Mouse (Mus musculus): Measurements from ENCODE around the gene Cldnd1. TPM values are rescaled to one million over a fixed set of nuclear protein-coding genes. Genes with fewer than 3 reads are reported as not detected.

Cldnd1 gene
- total RNA-seq, 2 experiments from 2014 or later: 96.8 to 103 TPM

DNA sequence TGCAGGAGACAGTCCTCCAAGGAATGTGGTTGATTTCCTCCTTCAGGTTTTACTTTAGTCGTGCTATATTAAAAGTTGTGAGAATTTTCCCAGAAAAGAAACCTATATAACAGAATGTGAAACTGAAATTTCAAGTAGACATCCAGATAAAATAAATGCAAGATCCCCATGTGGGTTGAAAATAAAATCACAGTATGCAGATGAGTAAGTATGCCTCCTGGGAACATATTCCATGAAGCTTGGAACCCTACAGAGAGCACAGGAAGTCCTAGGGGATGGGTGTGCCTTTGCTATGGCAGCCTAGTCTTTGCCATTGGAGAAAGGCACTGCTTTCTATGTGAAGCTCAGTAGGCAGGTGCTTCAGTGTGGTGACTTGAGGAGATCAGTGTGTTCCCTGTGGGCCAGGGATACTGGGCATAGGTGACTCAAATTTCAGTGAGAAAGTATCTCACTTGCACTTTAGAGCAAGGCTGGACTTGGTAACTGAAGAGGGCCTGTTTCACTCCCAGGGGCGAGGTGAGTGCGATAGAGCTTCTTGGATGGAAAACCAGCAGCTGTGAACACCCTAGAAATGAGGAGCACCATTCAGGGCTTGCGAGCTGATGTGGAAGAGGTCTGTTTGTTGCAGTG, 20.3 kb upstream of the Cldnd1 start:
- intact Hi-C loops (cut with DNase I): no loop called here
- DNase-seq (ENCODE audit: low spot score in 2 of 2): peak in 1 of 2 experiments; percentile 80

DNA sequence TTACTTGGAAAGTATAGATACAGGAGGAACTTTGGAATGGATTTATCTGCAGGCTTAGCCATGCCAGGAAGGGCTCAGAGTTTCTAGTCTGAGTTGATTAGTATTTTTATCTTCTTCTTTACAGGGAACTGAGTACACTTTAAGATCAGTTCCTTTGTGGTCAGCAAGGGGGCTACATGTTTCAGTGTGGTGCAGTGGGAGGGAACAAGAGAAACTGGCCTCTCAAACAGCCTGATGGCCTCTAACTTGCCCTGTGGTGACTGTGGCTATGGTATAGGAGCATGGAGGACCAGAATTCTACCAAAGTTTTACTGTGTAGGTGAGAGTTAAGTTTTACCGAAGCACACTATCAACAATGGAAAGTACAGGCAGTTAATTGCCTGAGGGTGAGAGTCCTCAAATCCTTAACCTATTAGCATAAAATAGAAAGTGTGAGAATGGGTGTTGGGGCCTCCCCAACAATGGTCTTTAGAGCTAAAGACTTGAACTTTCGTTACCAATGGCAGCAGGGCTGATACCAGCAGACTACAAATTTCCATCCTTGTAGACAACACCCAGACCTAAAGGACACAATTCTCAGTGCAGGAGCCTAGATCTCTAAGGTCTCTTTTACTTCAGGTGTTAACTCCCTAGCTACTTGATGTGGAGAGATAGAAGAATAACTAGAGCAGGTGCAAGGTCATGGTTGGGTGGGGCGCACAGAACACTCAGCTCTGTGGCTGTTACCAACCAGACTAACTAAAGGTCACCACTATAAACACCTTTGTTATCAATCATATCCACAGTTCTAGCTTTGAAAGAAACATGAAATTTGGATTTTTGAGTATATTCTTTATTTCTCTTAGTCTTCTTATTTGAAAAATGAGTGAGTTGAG, 18.9 kb upstream of the Cldnd1 start:
- DNase-seq (ENCODE audit: low spot score in 2 of 2): no peak
- intact Hi-C loops (cut with DNase I): no loop called here

DNA sequence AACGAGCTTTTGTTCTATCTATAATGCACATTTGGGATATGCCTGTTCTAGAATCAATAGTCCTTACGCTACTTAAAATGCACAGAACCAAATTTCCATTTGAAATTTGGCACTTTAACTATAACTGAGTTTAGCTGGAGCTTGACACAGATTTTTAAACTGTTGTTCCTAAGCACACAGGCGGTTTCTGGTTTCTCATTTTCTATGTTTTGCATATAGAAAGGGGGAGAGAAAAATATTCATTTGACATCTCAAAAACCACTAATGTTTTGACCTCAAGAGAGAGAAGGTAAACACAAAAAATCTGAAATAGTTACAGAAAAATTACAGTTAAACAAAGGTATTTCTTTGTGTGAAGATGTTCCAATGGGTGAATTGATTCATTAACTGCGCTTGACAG, 18.2 kb upstream of the Cldnd1 start:
- intact Hi-C loops (cut with DNase I): no loop called here
- no peak for DNase-seq (ENCODE audit: low spot score in 2 of 2)

DNA sequence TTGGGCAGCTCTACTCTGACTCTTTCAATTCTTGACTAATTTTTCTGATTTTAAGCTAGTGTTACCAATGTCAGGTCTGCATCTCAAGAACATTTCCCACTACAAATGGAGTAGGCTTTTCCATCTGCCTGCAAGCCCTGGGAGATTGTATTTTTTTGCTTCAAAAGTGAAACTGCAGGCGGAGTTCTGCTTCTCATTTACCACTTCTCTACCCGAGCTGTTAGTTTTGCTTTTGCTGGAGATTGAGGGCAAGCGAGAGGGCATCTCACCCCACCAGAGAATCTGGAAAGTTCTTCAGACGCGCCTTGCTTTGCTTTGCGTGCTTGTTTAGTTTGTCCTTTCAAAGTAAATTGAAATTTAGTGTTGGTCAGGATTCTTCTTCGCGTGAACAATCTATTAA, 15.5 kb upstream of the Cldnd1 start:
- intact Hi-C loops (cut with DNase I): no loop called here
- no peak for DNase-seq (ENCODE audit: low spot score in 2 of 2)

DNA sequence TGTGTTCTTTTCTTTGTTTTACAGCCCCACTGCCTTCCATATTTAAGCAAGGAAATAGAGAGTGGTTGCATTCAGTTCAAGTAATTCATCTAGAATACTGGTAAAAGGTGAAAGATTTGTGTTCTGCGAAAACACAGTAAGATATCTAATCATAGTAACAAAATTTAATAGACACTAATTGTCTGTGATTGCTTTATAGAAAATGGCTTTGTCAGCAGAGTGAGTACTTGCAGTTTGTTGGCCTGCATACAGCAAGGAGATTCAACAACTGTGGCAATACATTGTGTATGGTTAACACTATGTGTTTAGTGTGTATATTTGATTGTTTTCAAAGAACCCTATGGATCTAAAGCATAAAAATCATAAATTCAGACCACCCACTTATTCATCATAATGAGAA, 14.6 kb upstream of the Cldnd1 start:
- intact Hi-C loops (cut with DNase I): no loop called here
- DNase-seq (ENCODE audit: low spot score in 2 of 2): no peak

DNA sequence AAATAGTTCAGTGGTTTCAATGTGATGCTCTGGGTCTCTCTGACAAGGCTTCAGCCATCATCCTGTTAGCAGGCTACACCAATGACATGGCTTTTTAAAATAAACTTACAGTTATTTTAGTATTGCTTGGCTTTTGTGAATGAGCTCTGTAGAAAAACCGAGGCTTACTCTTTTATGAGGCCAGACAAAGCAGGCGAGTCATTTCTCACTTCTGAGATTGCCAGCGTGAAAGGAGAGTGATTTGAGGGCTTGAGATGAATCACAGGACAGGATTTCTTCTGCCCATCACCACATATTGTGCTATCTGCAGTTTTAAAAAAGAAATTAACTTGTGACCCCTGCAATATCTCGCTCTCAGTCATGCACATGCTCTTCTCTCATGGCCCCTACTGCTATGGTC, 12.7 kb upstream of the Cldnd1 start:
- DNase-seq (ENCODE audit: low spot score in 2 of 2): peak in 1 of 2 experiments; percentile 54
- intact Hi-C loops (cut with DNase I): no loop called here

DNA sequence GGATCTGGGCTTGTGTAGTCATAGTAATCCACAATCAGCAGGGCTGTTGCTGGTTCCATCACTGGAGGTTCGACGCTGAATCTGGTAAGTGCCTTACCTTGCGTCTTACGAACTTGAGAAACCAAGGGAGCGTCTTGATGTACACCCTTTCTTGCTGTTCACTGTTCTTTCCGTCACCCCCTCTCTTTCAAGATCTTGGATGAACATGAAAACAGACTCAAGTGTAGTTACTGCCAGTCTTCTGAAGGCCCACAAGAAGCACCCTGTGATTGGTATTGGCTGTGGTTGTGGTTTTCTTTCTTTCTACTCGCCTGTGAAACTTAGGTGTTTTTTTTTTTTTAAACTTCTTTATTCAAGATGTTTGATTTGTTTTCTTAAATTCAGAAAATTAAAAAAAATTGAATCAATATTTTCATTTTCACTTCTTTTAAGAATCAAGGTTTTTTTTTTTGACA, 9.0 kb upstream of the Cldnd1 start, which contains the start of gene Gpr15:
Gene Gpr15, minus strand, starts transcription at position 405 of the 455 bp plus-strand sequence.
- intact Hi-C loops (cut with DNase I): no loop called here
- no peak for DNase-seq (ENCODE audit: low spot score in 2 of 2)

DNA sequence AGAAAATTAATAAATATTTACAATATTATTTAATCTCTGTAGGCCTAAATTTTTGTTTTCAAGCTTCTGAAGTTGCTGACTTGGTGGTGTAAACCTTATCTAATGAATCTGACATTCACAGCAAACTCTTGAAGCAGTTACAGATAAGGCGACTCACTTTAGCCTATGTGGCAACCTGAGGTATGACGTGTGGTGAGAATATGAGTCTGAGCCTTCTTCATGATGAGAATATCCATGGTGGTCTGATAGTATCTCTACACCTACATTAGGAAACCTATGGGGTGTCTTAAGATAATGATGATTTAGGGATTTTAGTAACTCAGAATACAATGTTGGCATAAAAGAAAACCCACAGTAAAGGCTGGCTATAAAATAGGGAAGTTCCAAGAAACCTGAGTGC, 5.4 kb upstream of the Cldnd1 start:
- intact Hi-C loops (cut with DNase I): no loop called here
- DNase-seq (ENCODE audit: low spot score in 2 of 2): no peak

DNA sequence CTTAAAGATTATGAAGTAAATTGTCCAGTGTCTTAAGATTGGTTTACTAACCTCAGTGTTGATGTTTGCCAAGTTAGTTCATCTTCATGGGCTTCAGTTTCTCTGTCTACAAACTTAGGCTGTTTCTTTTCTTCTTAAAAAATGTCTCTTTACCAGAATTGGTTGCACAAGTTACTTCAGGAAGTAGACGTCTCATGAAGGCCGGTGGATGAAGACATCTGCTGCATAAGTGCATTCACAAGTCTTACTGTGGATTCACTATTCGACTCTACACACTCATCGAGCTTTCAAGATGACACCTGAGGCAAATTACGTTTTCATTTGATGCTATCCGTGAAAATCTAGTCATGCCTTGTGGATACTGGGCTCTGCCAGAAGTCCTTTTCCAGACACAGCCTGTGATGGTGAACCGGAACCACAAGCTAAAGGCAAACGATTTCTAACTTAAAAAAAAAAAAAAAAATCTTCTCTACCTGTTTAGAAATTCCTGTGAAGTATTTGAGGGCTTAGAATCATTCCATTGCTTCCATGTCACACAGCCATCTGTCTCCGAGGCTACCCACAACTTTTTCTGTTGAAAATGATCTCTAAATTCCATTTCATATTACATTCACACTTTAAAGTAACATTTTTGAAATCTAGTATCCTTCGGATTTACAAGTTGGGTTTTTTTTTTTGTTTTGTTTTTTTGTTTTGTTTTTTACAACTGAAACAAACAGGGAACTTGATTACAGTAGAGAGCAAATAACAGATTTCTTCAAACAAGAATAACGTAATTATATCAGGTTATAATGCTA, 832 bp upstream of the Cldnd1 start:
- DNase-seq (ENCODE audit: low spot score in 2 of 2): no peak
- intact Hi-C loops (cut with DNase I): no loop called here

DNA sequence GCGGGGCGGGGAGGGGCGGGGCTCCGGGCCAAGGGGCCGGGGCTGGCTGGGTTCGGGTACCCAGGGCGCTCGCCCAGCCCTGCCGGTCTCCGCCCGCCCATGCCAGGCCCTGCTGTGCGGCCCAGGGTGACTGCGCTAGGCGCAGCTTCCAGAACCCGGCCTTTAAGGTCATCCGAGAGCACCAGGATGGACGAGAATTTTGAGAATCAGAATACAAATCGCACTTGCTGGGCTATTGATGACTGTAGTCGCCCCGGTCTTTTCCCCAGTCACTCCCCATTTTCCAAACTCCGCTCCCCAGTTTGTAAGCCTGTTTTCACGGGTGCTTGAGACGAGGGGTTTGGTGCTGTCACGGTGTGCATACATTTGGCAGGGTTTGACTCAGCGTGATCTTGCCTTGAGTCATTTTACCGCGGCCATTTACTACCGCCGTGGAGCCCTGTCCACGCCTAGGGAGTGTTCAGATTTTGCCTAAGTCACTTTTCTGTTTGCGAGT, 514 bp downstream of the Cldnd1 start:
- DNase-seq (ENCODE audit: low spot score in 2 of 2): peak; percentile 53 to 62
- intact Hi-C loops (cut with DNase I): loop anchor here (1.0 kb wide), 1 partner anchor 58 kb away; the partner anchor contains the start of gene Cpox

DNA sequence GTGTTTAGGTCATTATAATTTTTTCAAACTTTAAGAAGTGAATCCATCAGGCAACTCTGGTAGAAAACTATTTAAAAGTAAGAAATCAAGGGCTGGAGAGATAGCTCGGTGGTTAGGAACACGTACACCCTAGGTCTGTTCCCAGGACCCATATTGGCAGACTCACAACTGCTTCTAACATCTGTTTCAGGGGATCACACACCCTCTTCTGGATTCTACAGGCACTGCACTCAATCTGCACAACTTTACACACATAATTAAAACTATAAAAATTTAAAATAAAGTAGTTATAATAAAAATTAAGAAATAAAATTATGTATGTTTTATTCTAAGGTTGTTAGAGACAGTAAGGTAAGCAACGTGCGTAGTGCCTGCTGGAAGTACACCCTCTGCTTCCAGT, 10.5 kb downstream of the Cldnd1 start:
- no peak for DNase-seq (ENCODE audit: low spot score in 2 of 2)
- intact Hi-C loops (cut with DNase I): no loop called here

DNA sequence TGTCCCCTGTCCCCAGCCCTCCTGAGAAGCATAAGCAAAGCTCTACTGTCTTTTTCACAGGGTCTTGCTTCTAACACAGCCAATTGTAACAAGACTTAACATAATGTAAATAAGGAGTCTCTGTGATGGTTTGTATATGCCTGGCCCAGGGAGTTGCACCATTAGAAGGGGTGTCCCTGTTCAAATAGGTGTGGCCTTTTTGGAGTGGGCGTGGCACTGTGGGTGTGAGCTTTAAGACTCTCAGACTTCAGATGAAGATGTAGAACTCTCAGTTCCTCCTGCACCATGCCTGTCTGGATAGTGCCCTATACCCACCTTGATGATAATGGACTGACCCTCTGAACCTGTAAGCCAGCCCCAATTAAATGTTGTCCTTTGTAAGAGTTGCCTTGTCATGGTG, 11.1 kb downstream of the Cldnd1 start:
- intact Hi-C loops (cut with DNase I): no loop called here
- DNase-seq (ENCODE audit: low spot score in 2 of 2): no peak

DNA sequence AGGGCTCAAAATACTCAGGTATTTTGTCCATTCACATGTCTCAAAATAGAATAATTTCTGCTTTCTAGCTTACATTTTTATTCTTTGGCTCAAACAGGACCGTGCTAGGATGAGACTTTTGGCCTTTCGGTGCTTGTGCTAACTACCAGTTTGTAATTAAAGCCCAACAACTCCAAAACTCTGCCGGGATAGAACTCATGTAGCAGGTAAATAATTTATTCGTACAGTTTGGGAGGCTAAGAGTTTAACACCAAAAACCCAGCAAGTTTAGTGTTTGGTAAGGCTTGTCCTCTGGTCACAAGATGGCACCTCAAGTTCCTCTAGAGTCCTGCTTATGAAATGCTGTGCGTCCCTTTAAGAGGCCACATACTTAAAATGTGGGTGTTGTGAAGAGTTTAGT, 13.0 kb downstream of the Cldnd1 start:
- intact Hi-C loops (cut with DNase I): no loop called here
- DNase-seq (ENCODE audit: low spot score in 2 of 2): no peak

DNA sequence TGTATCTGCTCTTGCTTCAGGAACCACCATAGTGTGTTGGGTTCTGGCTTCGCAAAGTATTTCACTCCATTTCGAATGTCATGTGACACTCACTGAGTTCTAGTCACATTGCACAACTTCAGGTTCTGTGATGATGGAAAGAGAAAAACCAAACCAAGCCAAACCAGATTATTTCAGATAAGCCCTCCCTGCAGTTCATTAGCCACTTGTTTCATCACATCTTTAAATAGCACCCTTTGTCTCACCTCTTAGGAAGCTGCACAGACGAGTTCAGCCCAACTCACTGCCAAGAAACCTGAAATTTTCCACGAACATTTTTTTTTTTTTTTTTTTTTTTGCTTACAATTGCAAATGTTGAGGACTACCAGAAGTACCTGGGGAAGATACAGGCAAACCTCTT, 19.0 kb downstream of the Cldnd1 start:
- DNase-seq (ENCODE audit: low spot score in 2 of 2): no peak
- intact Hi-C loops (cut with DNase I): no loop called here

DNA sequence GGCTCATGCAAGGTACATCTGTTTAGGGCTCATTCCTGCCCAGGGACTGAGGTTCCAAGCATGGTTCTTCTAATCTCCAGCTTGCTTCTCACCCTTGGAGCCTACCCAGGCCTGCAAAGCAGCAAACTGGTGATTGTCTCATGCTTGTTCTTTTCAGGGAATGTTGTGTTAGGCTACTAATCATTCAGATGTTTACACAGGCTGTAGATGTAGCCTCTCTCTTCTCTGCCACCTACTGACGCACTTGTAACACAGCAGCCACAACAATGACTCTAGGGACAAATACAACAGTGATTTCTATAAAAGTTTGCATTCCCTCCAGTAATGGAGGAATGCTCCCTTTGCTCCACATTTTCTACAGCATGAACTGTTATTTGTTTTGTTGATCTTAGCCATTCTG, 23.6 kb downstream of the Cldnd1 start:
- DNase-seq (ENCODE audit: low spot score in 2 of 2): no peak
- intact Hi-C loops (cut with DNase I): no loop called here

DNA sequence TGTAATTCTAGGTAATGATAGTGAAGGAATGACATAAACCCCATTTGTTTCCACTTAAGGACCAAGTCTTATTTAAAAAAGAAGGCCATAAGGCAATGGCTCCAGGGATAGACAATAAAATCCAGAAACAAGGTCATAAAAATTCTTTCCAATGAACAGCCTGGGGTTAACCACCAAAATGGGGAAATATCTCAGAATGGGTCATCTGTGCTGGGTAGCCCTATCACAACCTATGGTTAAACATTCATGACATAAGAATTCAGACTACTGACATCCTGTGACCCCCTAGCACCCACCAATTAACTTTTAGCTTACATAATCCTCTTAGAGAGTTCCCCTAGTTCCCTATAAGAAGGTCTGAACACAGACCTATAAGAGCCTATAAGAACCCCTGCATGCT, 28.5 kb downstream of the Cldnd1 start:
- intact Hi-C loops (cut with DNase I): no loop called here

DNA sequence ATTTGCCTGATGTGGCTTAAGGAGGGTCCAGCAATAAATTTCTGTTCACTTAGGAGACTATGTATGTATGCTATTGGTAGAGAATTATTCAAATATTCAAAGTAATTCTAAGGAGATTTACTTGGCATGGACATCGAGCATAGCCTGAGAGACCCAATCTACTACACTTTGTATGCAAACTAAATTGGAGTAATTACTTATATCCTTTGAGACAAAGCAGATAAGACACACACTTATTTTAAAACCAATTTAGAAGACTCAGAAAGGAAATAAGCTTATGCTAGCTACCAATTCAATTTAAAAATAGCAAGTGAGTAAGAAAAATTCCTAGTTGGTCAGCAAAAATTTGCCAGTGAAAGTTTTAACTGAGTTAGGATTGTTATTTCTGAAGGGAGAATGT, 35.4 kb downstream of the Cldnd1 start, which contains the start of gene Olfr172:
Gene Olfr172, minus strand, starts transcription at position 101 of the 400 bp plus-strand sequence.
- intact Hi-C loops (cut with DNase I): no loop called here

More for the DNA sequence above, 28.5 kb downstream of the Cldnd1 start:
- no peak for DNase-seq (ENCODE audit: low spot score in 2 of 2)

More for the DNA sequence above, 35.4 kb downstream of the Cldnd1 start, which contains the start of gene Olfr172:
- no peak for DNase-seq (ENCODE audit: low spot score in 2 of 2)

Data from left cerebral cortex, postnatal 25 days (tissue).